Mouse (Mus musculus) adrenal gland, postnatal 0 days (tissue): ENCODE results near the gene Dand5. TPM values are rescaled to one million over a fixed set of nuclear protein-coding genes. Genes with fewer than 3 reads are reported as not detected.

Experiments used
- microRNA-seq: library from miRNA; unstranded; fragments of <30 nt; microRNA quantifications from one replicate; pipeline ENCODE4, GENCODE M21; 2016; ENCODE audit warnings: borderline replicate concordance; ENCODE audit not compliant: insufficient number of aligned reads
- polyA plus RNA-seq: library from polyadenylated mRNA; unstranded; fragments of >200 nt; fragmentation: Nextera tagmentation; extraction: Ambion mirVana; gene quantifications from 2 replicates; pipeline ENCODE4 v1.2.1, GENCODE M21; 2015

The Dand5 gene
- 6.6 and 9.9 TPM in 2 replicates for polyA plus RNA-seq

GRCm38 (mm10) chr8:84822723-84823122, at the start of gene Dand5:
Gene Dand5 (minus strand): TSS chr8:84822823.

GRCm38 (mm10) chr8:84871376-84872308, 49.0 kb upstream of the Dand5 start, which contains the start of gene Syce2:
Gene Syce2 (plus strand): TSS chr8:84872111.

GRCm38 (mm10) chr8:84856864-84857441, 34.3 kb upstream of the Dand5 start, which contains the start of gene Farsa:
Gene Farsa (plus strand): TSS chr8:84856989.

GRCm38 (mm10) chr8:84846722-84847572, 24.3 kb upstream of the Dand5 start, which contains the start of gene Calr:
Gene Calr (minus strand): TSS chr8:84846934.

GRCm38 (mm10) chr8:84840248-84840999, 17.8 kb upstream of the Dand5 start, which contains the start of gene Rad23a:
Gene Rad23a (minus strand): TSS chr8:84840665.

GRCm38 (mm10) chr8:84831490-84831889, 8.9 kb upstream of the Dand5 start, which contains the start of gene Gadd45gip1:
Gene Gadd45gip1 (plus strand): TSS chr8:84831522.

GRCm38 (mm10) chr8:84799999-84800831, 22.4 kb downstream of the Dand5 start, which contains the start of gene Nfix:
Gene Nfix (minus strand): TSS chr8:84800344.

Small RNAs within 50 kb of the gene (microRNA-seq; reads per million reads assigned to microRNA genes)
- gene Mir7069 = 2.8 reads per million

Other genes starting within 250 kb of the Dand5 start
- 56.1 and 58.9 TPM in 2 replicates for gene Ier2, start 160.0 kb downstream of the Dand5 start, polyA plus RNA-seq
- 45.7 and 56.8 TPM in 2 replicates for gene Trmt1, start 136.5 kb downstream of the Dand5 start, polyA plus RNA-seq
- gene Nacc1, start 135.0 kb downstream of the Dand5 start, polyA plus RNA-seq = 6.6 and 9.1 TPM in 2 replicates
- 5.0 and 7.0 TPM in 2 replicates for gene Lyl1, start 121.4 kb downstream of the Dand5 start, polyA plus RNA-seq
- 1.7 and 3.0 TPM in 2 replicates for gene G430095P16Rik, start 99.8 kb downstream of the Dand5 start, polyA plus RNA-seq
- gene Nfix, start 22.5 kb downstream of the Dand5 start, polyA plus RNA-seq = 22.8 and 26.3 TPM in 2 replicates
- 74.9 and 88.3 TPM in 2 replicates for gene Gadd45gip1, start 8.7 kb upstream of the Dand5 start, polyA plus RNA-seq
- 80.9 and 112 TPM in 2 replicates for gene Rad23a, start 17.8 kb upstream of the Dand5 start, polyA plus RNA-seq
- gene Calr, start 24.1 kb upstream of the Dand5 start, polyA plus RNA-seq = 326 and 438 TPM in 2 replicates
- 34.4 and 47.4 TPM in 2 replicates for gene Farsa, start 34.2 kb upstream of the Dand5 start, polyA plus RNA-seq
- 52.9 and 54.5 TPM in 2 replicates for gene Syce2, start 49.3 kb upstream of the Dand5 start, polyA plus RNA-seq
- 29.7 and 48.4 TPM in 2 replicates for gene Gcdh, start 71.1 kb upstream of the Dand5 start, polyA plus RNA-seq
- gene Klf1, start 79.1 kb upstream of the Dand5 start, polyA plus RNA-seq = 9.0 and 20.1 TPM in 2 replicates
- gene Dnase2a, start 85.7 kb upstream of the Dand5 start, polyA plus RNA-seq = 10.5 and 16.2 TPM in 2 replicates
- 3.6 and 11.0 TPM in 2 replicates for gene Mast1, start 114.5 kb upstream of the Dand5 start, polyA plus RNA-seq
- 0.12 and 0.61 TPM in 2 replicates for gene Rtbdn, start 124.2 kb upstream of the Dand5 start, polyA plus RNA-seq
- 0.81 TPM in 1 of 2 replicates, not detected in the other for gene Gm49661, start 146.6 kb upstream of the Dand5 start, polyA plus RNA-seq
- 788 and 1,010 TPM in 2 replicates for gene Prdx2, start 146.8 kb upstream of the Dand5 start, polyA plus RNA-seq
- 136 and 227 TPM in 2 replicates for gene Rnaseh2a, start 146.9 kb upstream of the Dand5 start, polyA plus RNA-seq
- 25.6 and 40.6 TPM in 2 replicates for gene Junb, start 155.9 kb upstream of the Dand5 start, polyA plus RNA-seq
- gene Hook2, start 167.8 kb upstream of the Dand5 start, polyA plus RNA-seq = 8.6 and 12.6 TPM in 2 replicates
- not detected in 2 replicates for gene Best2, start 191.7 kb upstream of the Dand5 start, polyA plus RNA-seq
- 101 and 111 TPM in 2 replicates for gene Asna1, start 202.5 kb upstream of the Dand5 start, polyA plus RNA-seq
- gene Trir, start 204.0 kb upstream of the Dand5 start, polyA plus RNA-seq = 114 and 124 TPM in 2 replicates
- 15.4 and 16.3 TPM in 2 replicates for gene Tnpo2, start 214.1 kb upstream of the Dand5 start, polyA plus RNA-seq
- gene Fbxw9, start 237.2 kb upstream of the Dand5 start, polyA plus RNA-seq = 33.5 and 34.5 TPM in 2 replicates
- not detected in 2 replicates for gene Gm5741, start 245.2 kb upstream of the Dand5 start, polyA plus RNA-seq
- 54.9 and 58.6 TPM in 2 replicates for gene Dhps, start 248.9 kb upstream of the Dand5 start, polyA plus RNA-seq